Mouse (Mus musculus) heart, embryonic 13.5 days (tissue): Measurements from ENCODE around the gene Kdm8. TPM values are rescaled to one million over a fixed set of nuclear protein-coding genes. Genes with fewer than 3 reads are reported as not detected.
A peak's percentile ranks its signal among the peaks of the same experiment; 100 is the strongest.
"Not testable (repeated sequence)": the region's sequence is repeated elsewhere in the genome, so short reads cannot be mapped to it uniquely, and the experiment has no call there.

Experiments used
- ATAC-seq: fragments of 200-750 bp; cut with Nextera tagmentation; 2 replicates; pipeline ENCODE4 v1.8.0; 2017; ENCODE audit warnings: moderate TSS enrichment; ENCODE audit not compliant: insufficient number of reproducible peaks, low FRiP score, low TSS enrichment; ENCODE audit errors: extremely low read depth
- H3K27ac ChIP-seq: fragments of 300-500 bp; sonication (generic); replicated peaks from 2 replicates; pipeline ENCODE4 v1.5.1; 2015; ENCODE audit warnings: moderate library complexity, mild to moderate bottlenecking, inconsistent platforms
- H3K27me3 ChIP-seq: fragments of 300-500 bp; sonication (generic); replicated peaks from 2 replicates; pipeline ENCODE4 v1.6.1; 2015; ENCODE audit warnings: mild to moderate bottlenecking, inconsistent platforms
- H3K36me3 ChIP-seq: fragments of 300-500 bp; sonication (generic); 2 replicates; pipeline ENCODE4 v1.6.1; 2015; ENCODE audit warnings: mild to moderate bottlenecking, inconsistent platforms
- H3K4me1 ChIP-seq: fragments of 300-500 bp; sonication (generic); 2 replicates; pipeline ENCODE4 v1.6.1; 2015; ENCODE audit warnings: inconsistent platforms
- H3K4me2 ChIP-seq: fragments of 300-500 bp; sonication (generic); 2 replicates; pipeline ENCODE4 v1.6.1; 2015; ENCODE audit warnings: inconsistent platforms, mild to moderate bottlenecking, moderate library complexity
- H3K4me3 ChIP-seq: fragments of 300-500 bp; sonication (generic); 2 replicates; pipeline ENCODE4 v1.5.1; 2015; ENCODE audit warnings: moderate library complexity, mild to moderate bottlenecking, inconsistent platforms
- H3K9ac ChIP-seq: fragments of 300-500 bp; sonication (generic); 2 replicates; pipeline ENCODE4 v1.6.1; 2015; ENCODE audit warnings: inconsistent platforms, mild to moderate bottlenecking, moderate library complexity
- H3K9me3 ChIP-seq: fragments of 300-500 bp; sonication (generic); 2 replicates; pipeline ENCODE4 v1.6.1; 2016; ENCODE audit warnings: inconsistent platforms
- WGBS: fragments of 180-500 bp; shearing (Covaris S2); methylation state at CpG from one replicate; pipeline ENCODE4 v1.1.7; 2015; ENCODE audit warnings: mixed read lengths; 5-methylcytosine and 5-hydroxymethylcytosine counted together
- polyA plus RNA-seq: library from polyadenylated mRNA; unstranded; fragments of >200 nt; fragmentation: Nextera tagmentation; extraction: Ambion mirVana; gene quantifications from 2 replicates; pipeline ENCODE4 v1.2.1, GENCODE M21; 2015

Kdm8 gene
- polyA plus RNA-seq, 1 experiment from 2014 or later = 7.7 TPM

DNA sequence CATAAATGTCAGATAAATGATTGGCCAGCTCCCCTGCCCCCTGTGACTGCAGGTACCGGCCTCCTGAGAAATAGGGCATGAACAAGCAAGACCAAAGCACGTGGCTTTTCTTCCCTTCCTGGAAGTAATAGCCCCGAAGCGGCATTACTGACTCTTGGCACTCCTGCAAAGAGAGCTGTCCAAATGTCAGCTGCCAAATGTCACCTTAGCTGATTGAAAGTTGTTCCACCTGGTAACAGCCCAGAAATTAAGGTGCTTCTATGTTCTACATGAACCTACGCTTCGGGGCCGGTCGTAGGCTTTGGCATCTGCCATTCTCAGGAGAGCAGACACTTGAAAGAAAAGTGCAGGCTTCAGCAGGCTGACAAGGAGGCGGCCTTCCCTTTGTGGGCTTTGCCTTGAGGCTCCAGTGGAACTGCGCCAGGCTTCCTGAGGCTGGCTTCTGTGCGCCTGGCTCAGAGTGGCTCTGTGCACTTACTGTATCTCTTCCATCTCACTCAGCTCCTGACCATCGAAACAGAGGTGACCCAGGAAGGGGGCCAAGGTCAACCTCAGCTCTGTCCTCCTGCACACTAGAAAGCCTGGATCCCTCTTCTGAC is 16.9 kb upstream of the Kdm8 start:
- peaks cover 5% of the 10 kb centered on the region; the same call in 1 of the 2 replicates for H3K9me3 ChIP-seq
- H3K27me3 ChIP-seq = no peaks in the 10 kb centered on the region
- H3K27ac ChIP-seq = no peak overlapping the region
- 52% methylated on average over 12 of the region's 12 CpGs for WGBS
- no peaks in the 10 kb centered on the region for H3K36me3 ChIP-seq
- peaks cover 18% of the 10 kb centered on the region for H3K4me1 ChIP-seq
- ATAC-seq = no peak
- H3K4me2 ChIP-seq = no peak overlapping the region
- no peak overlapping the region for H3K4me3 ChIP-seq
- no peak overlapping the region for H3K9ac ChIP-seq

DNA sequence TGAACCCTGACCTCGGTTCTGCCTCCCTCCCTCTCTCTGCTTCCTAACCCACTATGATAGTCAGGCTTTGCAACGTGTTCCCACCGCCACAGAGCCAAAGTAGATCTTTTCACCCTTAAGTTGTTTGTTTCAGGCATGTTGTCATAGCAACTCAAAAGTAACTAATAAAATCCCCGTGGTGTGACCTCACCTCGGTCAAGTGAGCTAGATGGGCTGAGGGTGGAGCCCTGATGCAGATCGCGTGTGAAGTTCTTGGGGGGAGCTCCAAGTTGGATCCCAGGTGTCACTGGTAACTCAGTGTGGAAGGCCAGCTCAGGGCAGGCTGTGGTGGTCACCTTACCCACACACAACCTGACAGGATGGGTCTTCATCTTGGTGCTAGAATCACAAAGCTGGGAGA is 16.1 kb upstream of the Kdm8 start:
- Histone ChIP-seq H3K4me3 (no peak overlapping the region), H3K36me3 (no peaks in the 10 kb centered on the region), H3K27me3 (no peaks in the 10 kb centered on the region), H3K27ac (no peak overlapping the region), H3K4me1 (peaks cover 18% of the 10 kb centered on the region), H3K4me2 (no peak overlapping the region), H3K9ac (0 out of 2 replicates have a peak overlapping the region, but pooled peaks have one; percentile 19), H3K9me3 (peaks cover 5% of the 10 kb centered on the region; the same call in 1 of the 2 replicates)
- WGBS = 75% methylated on average over 7 of the region's 7 CpGs
- ATAC-seq = no peak

- ATAC-seq = not testable (repeated sequence)
These were observed 15.5 kb upstream of the Kdm8 start for GRCm38 (mm10) chr7:125428816-125429500.

GRCm38 (mm10) chr7:125430170-125430842 is 14.2 kb upstream of the Kdm8 start:
- WGBS = 58% methylated on average over 7 of the region's 7 CpGs
- ATAC-seq = no peak
- Histone ChIP-seq H3K9ac (no peak overlapping the region), H3K4me2 (no peak overlapping the region), H3K36me3 (no peaks in the 10 kb centered on the region), H3K4me3 (no peak overlapping the region), H3K4me1 (peaks cover 18% of the 10 kb centered on the region), H3K27ac (no peak overlapping the region), H3K27me3 (no peaks in the 10 kb centered on the region), H3K9me3 (peaks cover 5% of the 10 kb centered on the region; the same call in 1 of the 2 replicates)

More at GRCm38 (mm10) chr7:125428816-125429500, 15.5 kb upstream of the Kdm8 start:
- H3K9me3 ChIP-seq, H3K27me3 ChIP-seq, H3K36me3 ChIP-seq, H3K4me2 ChIP-seq, H3K27ac ChIP-seq, H3K4me3 ChIP-seq, H3K9ac ChIP-seq: not testable (repeated sequence)
- H3K4me1 ChIP-seq = peaks cover 18% of the 10 kb centered on the region
- 54% methylated on average over 4 of the region's 5 CpGs for WGBS

DNA sequence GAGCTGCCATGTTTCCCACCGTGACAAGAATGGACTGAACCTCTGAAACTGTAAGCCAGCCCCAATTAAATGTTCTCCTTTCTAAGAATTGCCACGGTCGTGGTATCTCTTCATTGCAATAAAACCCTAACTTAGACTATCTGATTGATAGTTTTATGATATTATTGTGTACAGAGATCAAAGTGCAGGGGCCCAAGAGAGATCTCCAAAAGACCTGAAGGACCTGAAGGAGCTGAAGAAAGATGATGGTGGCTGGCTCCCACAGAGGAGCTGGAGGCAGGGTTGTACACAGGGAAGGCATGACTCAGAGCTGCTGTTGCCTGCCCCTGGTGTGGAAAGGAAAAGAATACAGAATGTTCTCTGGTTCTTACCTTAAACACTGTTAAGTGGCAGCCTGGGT is 10.6 kb upstream of the Kdm8 start:
- Histone ChIP-seq H3K4me1 (peaks cover under 1% of the 10 kb centered on the region), H3K27ac (no peak overlapping the region), H3K36me3 (no peaks in the 10 kb centered on the region), H3K4me3 (no peak overlapping the region), H3K27me3 (0 out of 2 replicates have a peak, but pooled peaks cover 3% of the 10 kb centered on the region), H3K9me3 (peaks cover 5% of the 10 kb centered on the region; the same call in 1 of the 2 replicates), H3K9ac (no peak overlapping the region), H3K4me2 (no peak overlapping the region)
- no peak for ATAC-seq
- 80% methylated on average over 3 of the region's 3 CpGs for WGBS

GRCm38 (mm10) chr7:125434666-125435290 is 9.7 kb upstream of the Kdm8 start:
- ATAC-seq = no peak
- WGBS = 42% methylated on average over 8 of the region's 8 CpGs

DNA sequence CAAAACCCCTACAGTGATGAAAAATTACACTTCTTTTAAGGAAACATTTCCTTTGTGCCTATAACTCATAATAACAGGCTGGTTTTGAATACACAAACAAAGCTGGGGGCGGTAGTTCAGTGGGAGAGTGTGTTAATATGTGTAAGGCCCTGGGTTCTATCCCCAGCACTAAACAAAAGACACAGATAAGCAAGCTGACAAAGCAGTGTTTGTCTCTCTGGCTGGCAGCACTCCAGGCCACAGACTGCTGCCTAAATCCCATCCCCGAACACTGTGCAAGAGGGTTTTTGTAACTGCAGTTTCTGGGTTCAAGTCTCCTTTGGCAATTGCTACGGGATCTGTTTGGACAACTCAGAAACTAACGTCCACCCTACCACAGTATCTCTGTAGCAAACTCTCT is 2.2 kb upstream of the Kdm8 start:
- Histone ChIP-seq H3K9ac (no peak overlapping the region), H3K4me3 (no peak overlapping the region), H3K36me3 (no peaks in the 10 kb centered on the region; the same call in 1 of the 2 replicates), H3K9me3 (peaks cover 7% of the 10 kb centered on the region; the same call in 1 of the 2 replicates), H3K27me3 (no peaks in the 10 kb centered on the region), H3K27ac (no peak overlapping the region), H3K4me1 (peaks cover 20% of the 10 kb centered on the region), H3K4me2 (no peak overlapping the region)
- WGBS = 55% methylated on average over 4 of the region's 4 CpGs
- ATAC-seq = no peak

More at GRCm38 (mm10) chr7:125434666-125435290, 9.7 kb upstream of the Kdm8 start:
- Histone ChIP-seq H3K36me3 (no peaks in the 10 kb centered on the region), H3K27me3 (0 out of 2 replicates have a peak, but pooled peaks cover 3% of the 10 kb centered on the region), H3K4me2 (no peak overlapping the region), H3K9me3 (peaks cover 11% of the 10 kb centered on the region; the same call in 1 of the 2 replicates), H3K27ac (no peak overlapping the region), H3K9ac (no peak overlapping the region), H3K4me3 (no peak overlapping the region), H3K4me1 (no peaks in the 10 kb centered on the region)

GRCm38 (mm10) chr7:125444076-125444463 is 406 bp upstream of the Kdm8 start:
- no peak for ATAC-seq
- Histone ChIP-seq H3K9ac (peak overlapping the region; percentile 87), H3K27me3 (no peaks in the 10 kb centered on the region), H3K4me2 (peak overlapping the region; percentile 93), H3K4me1 (peaks cover 20% of the 10 kb centered on the region), H3K4me3 (peak overlapping the region; percentile 71), H3K27ac (peak overlapping the region; percentile 97), H3K9me3 (peaks cover 6% of the 10 kb centered on the region; the same call in 1 of the 2 replicates), H3K36me3 (no peaks in the 10 kb centered on the region; the same call in 1 of the 2 replicates)
- WGBS = 22% methylated on average over 10 of the region's 10 CpGs

GRCm38 (mm10) chr7:125450678-125451077 is 6.2 kb downstream of the Kdm8 start:
- Histone ChIP-seq H3K4me3 (no peak overlapping the region), H3K36me3 (peaks cover 21% of the 10 kb centered on the region), H3K4me2 (no peak overlapping the region), H3K27me3 (no peaks in the 10 kb centered on the region), H3K9me3 (no peaks in the 10 kb centered on the region), H3K9ac (no peak overlapping the region), H3K4me1 (peaks cover 14% of the 10 kb centered on the region), H3K27ac (no peak overlapping the region)
- 78% methylated on average over 1 of the region's 1 CpGs for WGBS
- ATAC-seq = no peak

GRCm38 (mm10) chr7:125451078-125451477 is 6.6 kb downstream of the Kdm8 start:
- no peaks in the 10 kb centered on the region for H3K27me3 ChIP-seq
- no peak overlapping the region for H3K9ac ChIP-seq
- no peaks in the 10 kb centered on the region for H3K9me3 ChIP-seq
- H3K4me3 ChIP-seq = no peak overlapping the region
- 69% methylated on average over 2 of the region's 2 CpGs for WGBS
- peaks cover 10% of the 10 kb centered on the region for H3K4me1 ChIP-seq
- peaks cover 24% of the 10 kb centered on the region for H3K36me3 ChIP-seq
- ATAC-seq = no peak
- no peak overlapping the region for H3K27ac ChIP-seq
- H3K4me2 ChIP-seq = no peak overlapping the region

- ATAC-seq = no peak
- WGBS = 86% methylated on average over 4 of the region's 4 CpGs
- Histone ChIP-seq H3K4me1 (peaks cover 8% of the 10 kb centered on the region), H3K4me2 (no peak overlapping the region), H3K4me3 (no peak overlapping the region), H3K27ac (no peak overlapping the region), H3K9ac (no peak overlapping the region), H3K36me3 (peaks cover 37% of the 10 kb centered on the region), H3K27me3 (no peaks in the 10 kb centered on the region), H3K9me3 (no peaks in the 10 kb centered on the region)
These were observed 9.2 kb downstream of the Kdm8 start for GRCm38 (mm10) chr7:125453671-125454070.
